Mouse (Mus musculus): Measurements from ENCODE around the gene Rufy3.

The Rufy3 gene

GRCm38 (mm10) chr5:88629125-88629524 is 64.3 kb downstream of the Rufy3 start:
- DNase-seq (ENCODE audit: low read depth, low spot score) = no peak

GRCm38 (mm10) chr5:88629987-88630386 is 65.1 kb downstream of the Rufy3 start:
- no peak for DNase-seq (ENCODE audit: low read depth, low spot score)

- no peak for DNase-seq (ENCODE audit: low read depth, low spot score)
Observed at GRCm38 (mm10) chr5:88630883-88631282, 66.0 kb downstream of the Rufy3 start.

GRCm38 (mm10) chr5:88631545-88631944 is 66.7 kb downstream of the Rufy3 start:
- DNase-seq (ENCODE audit: low read depth, low spot score) = no peak

GRCm38 (mm10) chr5:88632463-88632862 is 67.6 kb downstream of the Rufy3 start:
- DNase-seq (ENCODE audit: low read depth, low spot score) = no peak

- no peak for DNase-seq (ENCODE audit: low read depth, low spot score)
Observed at GRCm38 (mm10) chr5:88634076-88634475, 69.2 kb downstream of the Rufy3 start.

GRCm38 (mm10) chr5:88642786-88643185 is 77.9 kb downstream of the Rufy3 start:
- DNase-seq (ENCODE audit: low read depth, low spot score) = no peak

GRCm38 (mm10) chr5:88643491-88643890 is 78.7 kb downstream of the Rufy3 start:
- DNase-seq (ENCODE audit: low read depth, low spot score) = no peak

GRCm38 (mm10) chr5:88644901-88645300 is 80.1 kb downstream of the Rufy3 start:
- DNase-seq (ENCODE audit: low read depth, low spot score) = no peak

- DNase-seq (ENCODE audit: low read depth, low spot score) = no peak
Observed at GRCm38 (mm10) chr5:88645405-88645804, 80.6 kb downstream of the Rufy3 start.

- DNase-seq (ENCODE audit: low read depth, low spot score) = no peak
Observed at GRCm38 (mm10) chr5:88649250-88650173, 84.7 kb downstream of the Rufy3 start.

GRCm38 (mm10) chr5:88652589-88652988 is 87.7 kb downstream of the Rufy3 start:
- DNase-seq (ENCODE audit: low read depth, low spot score) = no peak

GRCm38 (mm10) chr5:88657868-88658267 is 93.0 kb downstream of the Rufy3 start:
- DNase-seq (ENCODE audit: low read depth, low spot score) = no peak

- DNase-seq (ENCODE audit: low read depth, low spot score) = no peak
Observed at GRCm38 (mm10) chr5:88663151-88663550, 98.3 kb downstream of the Rufy3 start.

- no peak for DNase-seq (ENCODE audit: low read depth, low spot score)
Observed at GRCm38 (mm10) chr5:88663875-88664274, 99.0 kb downstream of the Rufy3 start.

- DNase-seq (ENCODE audit: low read depth, low spot score) = no peak
Observed at GRCm38 (mm10) chr5:88674703-88675442, 110.0 kb downstream of the Rufy3 start.

- DNase-seq (ENCODE audit: low read depth, low spot score) = peak; percentile 65
Observed at GRCm38 (mm10) chr5:88675443-88676387, 110.9 kb downstream of the Rufy3 start, which contains the start of gene Grsf1. Grsf1 (minus strand) TSS chr5:88676171.

GRCm38 (mm10) chr5:88678929-88679328 is 114.1 kb downstream of the Rufy3 start:
- DNase-seq (ENCODE audit: low read depth, low spot score) = no peak

- no peak for DNase-seq (ENCODE audit: low read depth, low spot score)
Observed at GRCm38 (mm10) chr5:88679341-88679740, 114.5 kb downstream of the Rufy3 start.

GRCm38 (mm10) chr5:88680567-88680966 is 115.7 kb downstream of the Rufy3 start:
- DNase-seq (ENCODE audit: low read depth, low spot score) = no peak

GRCm38 (mm10) chr5:88683706-88684105 is 118.9 kb downstream of the Rufy3 start:
- DNase-seq (ENCODE audit: low read depth, low spot score) = no peak

Measured in telencephalon, adult 2 months (tissue).